8 mouse cellular contexts compared by ENCODE assay signal in the genomic region with DNA sequence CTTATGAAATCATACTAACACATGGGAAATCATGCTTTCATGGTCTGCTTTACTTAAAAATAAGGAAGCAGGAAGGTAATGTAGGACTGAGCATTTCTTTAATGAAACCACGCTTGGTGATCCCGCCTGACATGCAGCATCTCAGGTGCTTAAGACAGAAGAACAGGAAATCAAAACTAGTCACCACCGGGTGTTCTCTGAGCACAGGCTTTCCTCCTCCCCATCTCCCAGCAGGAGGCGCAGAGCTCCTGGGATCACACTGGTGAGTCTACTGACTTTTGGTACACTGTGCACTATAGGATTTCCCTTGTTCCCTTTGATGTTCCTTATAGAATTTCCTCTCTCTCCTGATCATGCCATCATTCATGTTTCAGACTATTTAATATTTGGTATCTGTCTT. TPM values are rescaled to one million over a fixed set of nuclear protein-coding genes. Genes with fewer than 3 reads are reported as not detected.
DNase-seq lines count a peak whose midpoint lies in the region; ATAC-seq and TF ChIP-seq lines count a peak whose summit lies in the region.
"Not testable (repeated sequence)": the region's sequence is repeated elsewhere in the genome, so short reads cannot be mapped to it uniquely, and the experiment has no call there.

No protein-coding gene starts in this region.

- H3K27ac ChIP-seq in kidney, postnatal 0 days; liver, adult 2 months (replicated peaks; ENCODE audit: insufficient read depth, low read depth, low read length); midbrain, embryonic 11.5 days (ENCODE audit: low read depth, low read length): not testable (repeated sequence)

- WGBS in kidney, postnatal 0 days: 30% methylated on average over 4 of the region's 4 CpGs
- 25% methylated on average over 4 of the region's 4 CpGs for WGBS in liver, adult 2 months
- 51% methylated on average over 4 of the region's 4 CpGs for WGBS in midbrain, embryonic 11.5 days

- not testable (repeated sequence) for TF ChIP-seq POLR2A in liver, adult 2 months (IDR thresholded peaks at IDR 0.05; ENCODE audit: extremely low read depth, insufficient read depth, low read length)

- not testable (repeated sequence) for H3K36me3 ChIP-seq in kidney, postnatal 0 days (ENCODE audit: insufficient read depth, low read length); liver, adult 2 months (ENCODE audit: control insufficient read depth, insufficient read depth, low read length); midbrain, embryonic 11.5 days (ENCODE audit: control insufficient read depth, insufficient read depth, low read length)

- H3K9me3 ChIP-seq in kidney, postnatal 0 days (replicated peaks; ENCODE audit: low read length); midbrain, embryonic 11.5 days (ENCODE audit: control insufficient read depth, low read length): not testable (repeated sequence)

- peak overlapping the region; percentile 73 for H3K4me2 ChIP-seq in kidney, postnatal 0 days (ENCODE audit: low read length)
- H3K4me2 ChIP-seq in midbrain, embryonic 11.5 days: peak overlapping the region; percentile 53

- peak overlapping the region; percentile 68; the same call in 1 of the 2 replicates for H3K9ac ChIP-seq in kidney, postnatal 0 days (ENCODE audit: low read depth, low read length)
- H3K9ac ChIP-seq in liver, adult 2 months (ENCODE audit: low read depth, low read length): not testable (repeated sequence)
- peak overlapping the region; percentile 60 for H3K9ac ChIP-seq in midbrain, embryonic 11.5 days (ENCODE audit: low read length)

- H3K4me3 ChIP-seq in kidney, postnatal 0 days (replicated peaks; ENCODE audit: low read depth, low read length): peak overlapping the region; percentile 61
- H3K4me3 ChIP-seq in liver, adult 2 months (ENCODE audit: insufficient read depth, low read depth, low read length): peak overlapping the region; percentile 77
- H3K4me3 ChIP-seq in midbrain, embryonic 11.5 days (ENCODE audit: low read depth, low read length): peak overlapping the region; percentile 50

- TF ChIP-seq CTCF in kidney, postnatal 0 days (IDR thresholded peaks at IDR 0.05; ENCODE audit: low read depth): peak; percentile 75
- peak; percentile 54 for TF ChIP-seq CTCF in liver, adult 2 months (IDR thresholded peaks at IDR 0.05; ENCODE audit: low read depth, low read length)

- intact Hi-C loops in heart, postnatal 36 days (cut with DNase I): loop anchor here (5.0 to 10.0 kb wide), 6 partner anchors 83 to 605 kb away; partner anchors contain the start of genes Gm28044, Zfp273, Zfp455 and Zfp457

- H3K79me2 ChIP-seq in liver, adult 2 months (ENCODE audit: control insufficient read depth, insufficient read depth, low read length): not testable (repeated sequence)

- H3K4me1 ChIP-seq in kidney, postnatal 0 days (replicated peaks; ENCODE audit: insufficient read depth, low read length); liver, adult 2 months (ENCODE audit: control insufficient read depth, insufficient read depth, low read length); midbrain, embryonic 11.5 days (ENCODE audit: control insufficient read depth, insufficient read depth, low read length): not testable (repeated sequence)

- DNase-seq in 3T3-L1 (ENCODE audit: low read depth, low spot score): peak; percentile 79
- peak; percentile 37 for DNase-seq in adrenal gland, postnatal 25 days
- peak; percentile 41 for DNase-seq in fibroblast of lung, adult 2 months (ENCODE audit: low read depth)
- DNase-seq in heart, postnatal 36 days: peak; percentile 6 to 30
- peak; percentile 69 for DNase-seq in kidney, postnatal 0 days (ENCODE audit: low spot score)
- DNase-seq in liver, adult 2 months (ENCODE audit: extremely low read depth, low read depth, low spot score): peak; percentile 37
- not testable (repeated sequence) for DNase-seq in midbrain, embryonic 11.5 days (ENCODE audit: low spot score, missing footprints)
- peak; percentile 22 to 28 for DNase-seq in right cerebral cortex, postnatal 36 days (ENCODE audit: low spot score in 2 of 2)

- peak; percentile 81 for ATAC-seq in kidney, postnatal 0 days (replicated peaks; ENCODE audit: low FRiP score, low read depth)
- ATAC-seq in midbrain, embryonic 11.5 days (ENCODE audit: low FRiP score): peak; percentile 50; the same call in 1 of the 2 replicates

- not testable (repeated sequence) for H3K27me3 ChIP-seq in kidney, postnatal 0 days (ENCODE audit: insufficient read depth, low read length); liver, adult 2 months (ENCODE audit: control insufficient read depth, insufficient read depth, low read length); midbrain, embryonic 11.5 days (ENCODE audit: control insufficient read depth, insufficient read depth, low read length)

RNA-seq across cellular contexts. Expression of gene Zfp65, which starts 0.5 kb away (rescaled TPM):
- total RNA-seq in adrenal gland, postnatal 25 days (2021): 9.4 and 13.7 TPM in 2 replicates
- total RNA-seq in heart, postnatal 36 days (2021): 1 to 10 TPM; 5.7 to 6.6 TPM
- polyA plus RNA-seq in kidney, postnatal 0 days (2015; fragmentation: Nextera tagmentation; extraction: Ambion mirVana): 3.7 and 4.1 TPM in 2 replicates
- total RNA-seq in liver, adult 2 months (2014; rRNA removed): 7.2 and 8.5 TPM in 2 replicates
- polyA plus RNA-seq in liver, adult 2 months (2012; rRNA removed): 0.46 and 0.65 TPM in 2 replicates
- polyA plus RNA-seq in midbrain, embryonic 11.5 days (2014; fragmentation: Nextera tagmentation; extraction: Ambion mirVana): 5.7 TPM in 2 replicates

RNA-seq across cellular contexts. Expression of gene Zfp85, which starts 25.6 kb away (rescaled TPM):
- 5.1 and 7.7 TPM in 2 replicates for total RNA-seq in adrenal gland, postnatal 25 days (2021)
- total RNA-seq in heart, postnatal 36 days (2021): 1 to 10 TPM; 1.9 to 2.1 TPM
- polyA plus RNA-seq in kidney, postnatal 0 days (2015; fragmentation: Nextera tagmentation; extraction: Ambion mirVana): 5.3 and 5.4 TPM in 2 replicates
- 4.9 and 5.4 TPM in 2 replicates for total RNA-seq in liver, adult 2 months (2014; rRNA removed)
- 0.21 and 0.64 TPM in 2 replicates for polyA plus RNA-seq in liver, adult 2 months (2012; rRNA removed)
- polyA plus RNA-seq in midbrain, embryonic 11.5 days (2014; fragmentation: Nextera tagmentation; extraction: Ambion mirVana): 6.4 and 6.7 TPM in 2 replicates

RNA-seq across cellular contexts. Expression of gene Zfp738, which starts 42.6 kb away (rescaled TPM):
- 11.1 and 15.0 TPM in 2 replicates for total RNA-seq in adrenal gland, postnatal 25 days (2021)
- total RNA-seq in heart, postnatal 36 days (2021): 1 to 10 TPM; 4.8 to 5.9 TPM
- 7.3 and 7.5 TPM in 2 replicates for polyA plus RNA-seq in kidney, postnatal 0 days (2015; fragmentation: Nextera tagmentation; extraction: Ambion mirVana)
- 5.5 and 6.4 TPM in 2 replicates for total RNA-seq in liver, adult 2 months (2014; rRNA removed)
- polyA plus RNA-seq in liver, adult 2 months (2012; rRNA removed): 1.5 and 2.3 TPM in 2 replicates
- 10.5 and 13.4 TPM in 2 replicates for polyA plus RNA-seq in midbrain, embryonic 11.5 days (2014; fragmentation: Nextera tagmentation; extraction: Ambion mirVana)

RNA-seq across cellular contexts. Expression of gene Zfp493, which starts 50.1 kb away (rescaled TPM):
- 3.9 and 4.6 TPM in 2 replicates for total RNA-seq in adrenal gland, postnatal 25 days (2021)
- total RNA-seq in heart, postnatal 36 days (2021): 1 to 10 TPM; 1.2 to 1.4 TPM
- 1.6 TPM in 2 replicates for polyA plus RNA-seq in kidney, postnatal 0 days (2015; fragmentation: Nextera tagmentation; extraction: Ambion mirVana)
- 1.2 and 2.0 TPM in 2 replicates for total RNA-seq in liver, adult 2 months (2014; rRNA removed)
- 0.58 and 0.81 TPM in 2 replicates for polyA plus RNA-seq in liver, adult 2 months (2012; rRNA removed)
- polyA plus RNA-seq in midbrain, embryonic 11.5 days (2014; fragmentation: Nextera tagmentation; extraction: Ambion mirVana): 3.8 and 4.1 TPM in 2 replicates
